Mouse (Mus musculus) MEL (cell line): ENCODE results near the gene Tnfaip2. TPM values are rescaled to one million over a fixed set of nuclear protein-coding genes. Genes with fewer than 3 reads are reported as not detected.

Source experiments
- DNase-seq: peaks from one replicate; pipeline ENCODE4 v3.0.0; 2011; ENCODE audit warnings: low read depth, low spot score
- H3K27ac ChIP-seq: 2 replicates; pipeline ENCODE4 v1.5.1; 2012; ENCODE audit warnings: low read depth, mild to moderate bottlenecking, control low read depth, low read length, moderate library complexity; ENCODE audit not compliant: control insufficient read depth
- H3K27me3 ChIP-seq, 2 experiments: fragments of 150-350 bp in 1 of 2; sonication (generic) in 1 of 2; 2 replicates each; pipeline ENCODE4 v1.6.1; 2012; ENCODE audit warnings: low read length in 2 of 2, mild to moderate bottlenecking in 2 of 2, improper control_type of control experiment in 1 of 2, moderate library complexity in 1 of 2; ENCODE audit not compliant: insufficient read depth in 2 of 2, control insufficient read depth in 1 of 2
- H3K36me3 ChIP-seq, 2 experiments: 2 replicates each; pipeline ENCODE4 v1.6.1; 2012 to 2014; ENCODE audit warnings: low read length in 2 of 2, improper control_type of control experiment in 1 of 2, inconsistent platforms in 1 of 2, mild to moderate bottlenecking in 1 of 2; ENCODE audit not compliant: insufficient read depth in 2 of 2, control insufficient read depth in 1 of 2
- H3K4me1 ChIP-seq, 2 experiments: fragments of 150-350 bp in 1 of 2; sonication (generic) in 1 of 2; 2 replicates each; pipeline ENCODE4 v1.6.1; 2012; ENCODE audit warnings: low read length in 2 of 2, improper control_type of control experiment in 1 of 2, mild to moderate bottlenecking in 1 of 2; ENCODE audit not compliant: insufficient read depth in 2 of 2, control insufficient read depth in 1 of 2
- H3K4me3 ChIP-seq, 2 experiments: fragments of 150-350 bp in 1 of 2; sonication (generic) in 1 of 2; 2 replicates each; pipeline ENCODE4 v1.5.1; 2012; ENCODE audit warnings: low read depth in 2 of 2, low read length in 2 of 2, mild to moderate bottlenecking in 2 of 2, moderate library complexity in 2 of 2, control low read depth in 1 of 2, improper control_type of control experiment in 1 of 2; ENCODE audit not compliant: control insufficient read depth in 1 of 2, insufficient read depth in 1 of 2
- H3K79me2 ChIP-seq: 2 replicates; pipeline ENCODE4 v1.6.1; 2012; ENCODE audit warnings: mild to moderate bottlenecking, low read length, moderate library complexity; ENCODE audit not compliant: control insufficient read depth, poor library complexity, insufficient read depth
- H3K9ac ChIP-seq: 2 replicates; pipeline ENCODE4 v1.6.1; 2012; ENCODE audit warnings: low read depth, mild to moderate bottlenecking, control low read depth, low read length, moderate library complexity; ENCODE audit not compliant: control insufficient read depth, poor library complexity, severe bottlenecking
- H3K9me3 ChIP-seq: fragments of 150-350 bp; sonication (generic); replicated peaks from 2 replicates; pipeline ENCODE4 v1.6.1; 2012; ENCODE audit warnings: mild to moderate bottlenecking, low read length, improper control_type of control experiment, moderate library complexity; ENCODE audit not compliant: insufficient read depth
- CHD1 ChIP-seq: IDR thresholded peaks from 2 replicates; pipeline ENCODE4 v1.6.1; 2012; ENCODE audit warnings: low read depth, mild to moderate bottlenecking, inconsistent platforms, low read length, improper control_type of control experiment
- CHD2 ChIP-seq: IDR thresholded peaks from 2 replicates; pipeline ENCODE4 v1.6.1; 2011; ENCODE audit warnings: low read length, improper control_type of control experiment
- CTCF ChIP-seq, 3 experiments: IDR thresholded peaks in 2 of 3; conservative IDR thresholded peaks in 1 of 3; 2 replicates each; pipeline ENCODE4 v1.5.1; 2011 to 2012; ENCODE audit warnings: low read length in 3 of 3, low read depth in 2 of 3, mild to moderate bottlenecking in 2 of 3, improper control_type of control experiment in 1 of 3, inconsistent platforms in 1 of 3, mixed read lengths in 1 of 3, moderate library complexity in 1 of 3; ENCODE audit not compliant: control insufficient read depth in 1 of 3, insufficient read depth in 1 of 3, poor library complexity in 1 of 3, severe bottlenecking in 1 of 3
- E2F4 ChIP-seq: IDR thresholded peaks from 2 replicates; pipeline ENCODE4 v1.6.1; 2011; ENCODE audit warnings: low read depth, low read length, improper control_type of control experiment, borderline replicate concordance
- ELF1 ChIP-seq: IDR thresholded peaks from 2 replicates; pipeline ENCODE4 v1.6.1; 2014; ENCODE audit warnings: low read depth, mild to moderate bottlenecking, inconsistent platforms, low read length, improper control_type of control experiment, moderate library complexity
- EP300 ChIP-seq, 2 experiments: IDR thresholded peaks; 2 replicates each; pipeline ENCODE4 v1.6.1; 2011; ENCODE audit warnings: improper control_type of control experiment in 2 of 2, low read length in 2 of 2, low read depth in 1 of 2, mild to moderate bottlenecking in 1 of 2
- ETS1 ChIP-seq: IDR thresholded peaks from 2 replicates; pipeline ENCODE4 v1.6.1; 2012; ENCODE audit warnings: low read depth, mild to moderate bottlenecking, inconsistent platforms, low read length, improper control_type of control experiment, moderate library complexity
- GABPA ChIP-seq: IDR thresholded peaks from 2 replicates; pipeline ENCODE4 v1.6.1; 2012; ENCODE audit warnings: low read depth, mild to moderate bottlenecking, inconsistent platforms, low read length, improper control_type of control experiment, moderate library complexity
- GATA1 ChIP-seq: IDR thresholded peaks from 2 replicates; pipeline ENCODE4 v1.6.1; 2011; ENCODE audit warnings: low read depth, low read length, improper control_type of control experiment
- JUND ChIP-seq: IDR thresholded peaks from 2 replicates; pipeline ENCODE4 v1.6.1; 2011; ENCODE audit warnings: low read depth, mild to moderate bottlenecking, improper control_type of control experiment, low read length
- KAT2A ChIP-seq: conservative IDR thresholded peaks from 2 replicates; pipeline ENCODE4 v1.6.1; 2012; ENCODE audit warnings: low read depth, low read length, improper control_type of control experiment, inconsistent platforms
- MAFK ChIP-seq: IDR thresholded peaks from 2 replicates; pipeline ENCODE4 v1.6.1; 2011; ENCODE audit warnings: low read depth, mild to moderate bottlenecking, low read length, improper control_type of control experiment, borderline replicate concordance
- MAX ChIP-seq: IDR thresholded peaks from 2 replicates; pipeline ENCODE4 v1.6.1; 2011; ENCODE audit warnings: low read length, improper control_type of control experiment
- MEF2A ChIP-seq: IDR thresholded peaks from 2 replicates; pipeline ENCODE4 v1.6.1; 2014; ENCODE audit warnings: low read depth, mild to moderate bottlenecking, inconsistent platforms, low read length, improper control_type of control experiment; ENCODE audit not compliant: poor library complexity, insufficient replicate concordance, severe bottlenecking; ENCODE audit errors: extremely low read depth
- MYB ChIP-seq: IDR thresholded peaks from 2 replicates; pipeline ENCODE4 v1.6.1; 2011; ENCODE audit warnings: mild to moderate bottlenecking, low read depth, low read length, improper control_type of control experiment
- NELFE ChIP-seq: IDR thresholded peaks from 2 replicates; pipeline ENCODE4 v1.6.1; 2011; ENCODE audit warnings: low read depth, low read length, improper control_type of control experiment
- NRF1 ChIP-seq: IDR thresholded peaks from 2 replicates; pipeline ENCODE4 v1.6.1; 2014; ENCODE audit warnings: low read depth, mild to moderate bottlenecking, inconsistent platforms, low read length, improper control_type of control experiment, moderate library complexity; ENCODE audit not compliant: poor library complexity, insufficient read depth, severe bottlenecking
- POLR2A ChIP-seq, 2 experiments: IDR thresholded peaks; 2 replicates each; pipeline ENCODE4 v1.6.1; 2011 to 2012; ENCODE audit warnings: low read length in 2 of 2, mild to moderate bottlenecking in 2 of 2, control low read depth in 1 of 2, improper control_type of control experiment in 1 of 2, low read depth in 1 of 2, moderate library complexity in 1 of 2; ENCODE audit not compliant: control insufficient read depth in 1 of 2, insufficient read depth in 1 of 2, poor library complexity in 1 of 2
- POLR2AphosphoS2 ChIP-seq: IDR thresholded peaks from 2 replicates; pipeline ENCODE4 v1.6.1; 2011; ENCODE audit warnings: low read length, improper control_type of control experiment
- RAD21 ChIP-seq: IDR thresholded peaks from 2 replicates; pipeline ENCODE4 v1.6.1; 2011; ENCODE audit warnings: mild to moderate bottlenecking, low read depth, low read length, improper control_type of control experiment
- RCOR1 ChIP-seq: IDR thresholded peaks from 2 replicates; pipeline ENCODE4 v1.6.1; 2012; ENCODE audit warnings: low read depth, mild to moderate bottlenecking, inconsistent platforms, low read length, improper control_type of control experiment
- SIN3A ChIP-seq: IDR thresholded peaks from 2 replicates; pipeline ENCODE4 v1.6.1; 2012; ENCODE audit warnings: low read length, improper control_type of control experiment, inconsistent platforms
- TAL1 ChIP-seq: IDR thresholded peaks from 2 replicates; pipeline ENCODE4 v1.6.1; 2012; ENCODE audit warnings: mild to moderate bottlenecking, inconsistent platforms, low read length, moderate library complexity, mixed read lengths
- TBP ChIP-seq: IDR thresholded peaks from 2 replicates; pipeline ENCODE4 v1.8.0; 2011; ENCODE audit warnings: low read depth, low read length, improper control_type of control experiment
- UBTF ChIP-seq: IDR thresholded peaks from 2 replicates; pipeline ENCODE4 v1.6.1; 2012; ENCODE audit warnings: low read depth, mild to moderate bottlenecking, inconsistent platforms, low read length, improper control_type of control experiment, moderate library complexity, borderline replicate concordance; ENCODE audit not compliant: insufficient read depth
- USF1 ChIP-seq: IDR thresholded peaks from 2 replicates; pipeline ENCODE4 v1.6.1; 2014; ENCODE audit warnings: low read depth, mild to moderate bottlenecking, inconsistent platforms, low read length, improper control_type of control experiment, moderate library complexity
- ZMIZ1 ChIP-seq: IDR thresholded peaks from 2 replicates; pipeline ENCODE4 v1.6.1; 2012; ENCODE audit warnings: low read depth, mild to moderate bottlenecking, inconsistent platforms, low read length, improper control_type of control experiment, moderate library complexity
- ZNF384 ChIP-seq: IDR thresholded peaks from 2 replicates; pipeline ENCODE4 v1.6.1; 2012; ENCODE audit warnings: low read depth, mild to moderate bottlenecking, inconsistent platforms, low read length, improper control_type of control experiment
- polyA plus RNA-seq, 2 experiments: library from polyadenylated mRNA; stranded (reverse) in 1 of 2; unstranded in 1 of 2; fragments of >175 nt in 1 of 2; fragments of >200 nt in 1 of 2; gene quantifications; 2 replicates each; pipeline versions ENCODE4 v1.2.1 to v1.2.4; 2012; ENCODE audit warnings: low replicate concordance in 2 of 2, low read depth in 1 of 2; ENCODE audit not compliant: insufficient read length in 2 of 2, insufficient read depth in 1 of 2, missing spikeins in 1 of 2
- total RNA-seq: library from RNA; depleted of rRNA; stranded (reverse); fragments of 300-350 nt; gene quantifications from 2 replicates; pipeline ENCODE4 v1.2.3, GENCODE M21; 2012

The Tnfaip2 gene
- total and polyA plus RNA-seq, 3 experiments: 51.4 to 77.2 (median 66.8) TPM

DNA sequence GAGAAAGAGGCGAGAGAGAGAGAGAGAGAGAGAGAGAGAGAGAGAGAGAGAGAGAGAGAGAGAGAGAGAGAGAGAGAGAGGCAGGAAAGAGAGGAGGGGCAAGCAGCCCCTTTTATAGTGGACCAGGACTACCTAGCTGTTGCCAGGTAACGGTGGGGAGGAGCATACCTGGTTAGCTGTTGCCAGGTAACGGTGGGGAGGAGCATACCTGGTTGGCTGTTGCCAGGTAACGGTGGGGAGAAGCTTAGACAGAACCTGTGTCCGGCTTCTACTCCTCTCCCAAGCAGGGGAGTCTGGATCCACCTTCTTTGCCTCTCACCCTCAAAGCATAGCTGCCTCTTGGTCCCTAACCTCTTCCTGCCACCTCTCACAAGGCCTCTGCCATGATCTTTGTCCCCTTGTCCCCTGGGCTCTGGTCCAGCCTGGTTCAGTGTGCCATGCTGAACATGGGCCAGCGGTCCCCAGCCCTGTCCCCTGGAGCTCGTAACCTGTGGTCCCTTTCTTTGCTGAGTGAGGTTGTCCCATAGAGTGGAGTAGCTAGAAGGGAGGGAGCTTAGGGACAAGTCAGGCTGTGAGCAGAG, 8.0 kb upstream of the Tnfaip2 start:
- Histone ChIP-seq H3K9ac (peak overlapping the region; percentile 41; the same call in 1 of the 2 replicates), H3K27me3 (no peaks in the 10 kb centered on the region), H3K79me2 (no peaks in the 10 kb centered on the region; the same call in 1 of the 2 replicates), H3K4me1 (peaks cover 29 to 70% of the 10 kb centered on the region in 2 experiments), H3K36me3 (peaks cover 0 to 44% of the 10 kb centered on the region in 2 experiments; a peak in 2 of 4 replicates), H3K27ac (peak overlapping the region; percentile 63), H3K9me3 (no peaks in the 10 kb centered on the region), H3K4me3 (no peak overlapping the region)
- TF ChIP-seq SIN3A: no peak
- no peak for TF ChIP-seq TAL1
- TF ChIP-seq ZMIZ1: no peak
- no peak for TF ChIP-seq POLR2AphosphoS2
- no peak for TF ChIP-seq GATA1
- no peak for TF ChIP-seq CTCF (IDR thresholded peaks at IDR 0.05 in 2 of 3, conservative IDR thresholded peaks at IDR 0.05 in 1 of 3; ENCODE audit: control insufficient read depth in 1 of 3, insufficient read depth in 1 of 3, low read depth in 2 of 3, low read length in 3 of 3, poor library complexity in 1 of 3, severe bottlenecking in 1 of 3)
- no peak for TF ChIP-seq GABPA
- no peak for TF ChIP-seq NRF1
- TF ChIP-seq MAFK: no peak
- no peak for TF ChIP-seq NELFE
- no peak for TF ChIP-seq UBTF
- no peak for TF ChIP-seq CHD2
- TF ChIP-seq ELF1: no peak
- TF ChIP-seq MYB: no peak
- no peak for TF ChIP-seq POLR2A (IDR thresholded peaks at IDR 0.05; ENCODE audit: control insufficient read depth in 1 of 2, insufficient read depth in 1 of 2, low read depth in 1 of 2, low read length in 2 of 2, poor library complexity in 1 of 2)
- no peak for TF ChIP-seq RAD21
- TF ChIP-seq MAX: no peak
- no peak for TF ChIP-seq ZNF384
- TF ChIP-seq CHD1: no peak
- TF ChIP-seq RCOR1: no peak
- peak; percentile 18 for DNase-seq

DNA sequence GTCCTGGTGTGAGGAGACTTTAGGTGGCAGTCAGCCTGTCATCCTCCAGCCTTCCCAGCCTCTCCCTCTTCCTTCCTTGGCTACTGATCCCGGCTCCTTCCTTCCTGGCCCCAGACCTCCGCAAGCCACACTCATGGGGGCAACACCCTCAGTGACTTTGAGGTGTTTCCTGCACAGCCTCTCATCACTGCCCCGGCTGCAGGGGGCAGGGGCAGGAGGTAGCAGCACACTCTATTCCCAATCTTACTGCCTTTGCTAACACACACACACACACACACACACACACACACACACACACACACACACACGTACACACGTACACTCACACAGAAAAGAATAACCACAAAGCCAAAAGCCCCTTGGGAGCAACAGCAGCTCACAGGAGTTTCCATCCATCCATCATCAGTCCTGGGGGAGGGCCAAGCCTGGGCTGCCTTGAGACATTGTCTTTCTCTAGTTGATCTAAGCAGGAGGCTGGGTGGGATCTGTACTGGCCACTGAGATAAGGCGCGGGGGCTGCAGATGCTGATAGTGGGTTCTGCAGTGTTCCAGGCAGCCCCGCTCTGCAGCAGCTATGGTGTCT, 7.4 kb upstream of the Tnfaip2 start:
- H3K4me1 ChIP-seq: peaks cover 29 to 70% of the 10 kb centered on the region in 2 experiments
- H3K9me3 ChIP-seq: no peaks in the 10 kb centered on the region
- peak; percentile 85 for DNase-seq
- peaks cover 0 to 44% of the 10 kb centered on the region in 2 experiments; a peak in 2 of 4 replicates for H3K36me3 ChIP-seq
- peak overlapping the region; percentile 41 for H3K9ac ChIP-seq
- H3K27me3 ChIP-seq: no peaks in the 10 kb centered on the region
- no peak overlapping the region for H3K4me3 ChIP-seq
- H3K27ac ChIP-seq: peak overlapping the region; percentile 63
- no peaks in the 10 kb centered on the region; the same call in 1 of the 2 replicates for H3K79me2 ChIP-seq
- TF ChIP-seq EP300 (IDR thresholded peaks at IDR 0.05; ENCODE audit: low read depth in 1 of 2, low read length in 2 of 2): peak; percentile 70 to 89; a peak in 3 of 4 replicates
- no peak for TF ChIP-seq JUND
- TF ChIP-seq USF1: no peak
- TF ChIP-seq CHD1: no peak
- TF ChIP-seq TBP: 0 out of 2 replicates have a peak, but pooled peaks have one; percentile 10
- TF ChIP-seq KAT2A: no peak
- TF ChIP-seq MYB: no peak
- TF ChIP-seq POLR2AphosphoS2: no peak
- TF ChIP-seq TAL1: peak; percentile 88
- TF ChIP-seq E2F4: no peak
- TF ChIP-seq POLR2A (IDR thresholded peaks at IDR 0.05; ENCODE audit: control insufficient read depth in 1 of 2, insufficient read depth in 1 of 2, low read depth in 1 of 2, low read length in 2 of 2, poor library complexity in 1 of 2): no peak
- no peak for TF ChIP-seq MAX
- TF ChIP-seq RCOR1: peak; percentile 61
- peak; percentile 70; the same call in 1 of the 2 replicates for TF ChIP-seq ETS1
- TF ChIP-seq MEF2A: no peak
- TF ChIP-seq MAFK: no peak
- peak; percentile 33; the same call in 1 of the 2 replicates for TF ChIP-seq SIN3A
- TF ChIP-seq GATA1: peak; percentile 90
